Mouse (Mus musculus) ES-Bruce4 (cell line): Measurements from ENCODE around the gene Plekhg5. TPM values are rescaled to one million over a fixed set of nuclear protein-coding genes. Genes with fewer than 3 reads are reported as not detected.

Source experiments
- H3K27ac ChIP-seq: 2 replicates; pipeline ENCODE4 v1.5.1; 2012; ENCODE audit warnings: low read length, inconsistent platforms; ENCODE audit not compliant: insufficient read depth
- H3K27me3 ChIP-seq: 2 replicates; pipeline ENCODE4 v1.6.1; 2012; ENCODE audit warnings: mild to moderate bottlenecking, low read length, inconsistent platforms; ENCODE audit not compliant: control insufficient read depth, poor library complexity, insufficient read depth, severe bottlenecking
- H3K36me3 ChIP-seq: 2 replicates; pipeline ENCODE4 v1.6.1; 2012; ENCODE audit warnings: inconsistent platforms, mild to moderate bottlenecking, low read length, moderate library complexity; ENCODE audit not compliant: control insufficient read depth, poor library complexity, insufficient read depth, severe bottlenecking
- H3K4me1 ChIP-seq: one replicate; pipeline ENCODE4 v1.8.1; 2011; ENCODE audit warnings: low read length; ENCODE audit not compliant: control insufficient read depth, insufficient read depth
- H3K4me3 ChIP-seq: 2 replicates; pipeline ENCODE4 v1.5.1; 2011; ENCODE audit warnings: low read depth, mild to moderate bottlenecking, low read length
- H3K9ac ChIP-seq: 2 replicates; pipeline ENCODE4 v1.6.1; 2012; ENCODE audit warnings: low read depth, mild to moderate bottlenecking, inconsistent platforms; ENCODE audit not compliant: poor library complexity, severe bottlenecking
- H3K9me3 ChIP-seq: replicated peaks from 2 replicates; pipeline ENCODE4 v1.6.1; 2012; ENCODE audit warnings: mild to moderate bottlenecking, low read length, inconsistent platforms; ENCODE audit not compliant: control insufficient read depth, poor library complexity, insufficient read depth, severe bottlenecking
- CTCF ChIP-seq: IDR thresholded peaks from one replicate; pipeline ENCODE4 v1.8.1; 2011; ENCODE audit warnings: low read depth, low read length
- EP300 ChIP-seq: IDR thresholded peaks from 2 replicates; pipeline ENCODE4 v1.6.1; 2011; ENCODE audit warnings: low read depth, low read length; ENCODE audit not compliant: insufficient read depth
- POLR2A ChIP-seq: IDR thresholded peaks from one replicate; pipeline ENCODE4 v1.8.1; 2011; ENCODE audit warnings: low read length; ENCODE audit not compliant: insufficient read depth
- polyA plus RNA-seq: library from polyadenylated mRNA; stranded (reverse); fragments of >200 nt; gene quantifications from 2 replicates; pipeline ENCODE4 v1.2.4, GENCODE M21; 2011; ENCODE audit warnings: low read depth; ENCODE audit not compliant: missing spikeins, insufficient read depth, insufficient read length

Plekhg5 gene
- polyA plus RNA-seq, 1 experiment, result 17.5 TPM

GRCm38 (mm10) chr4:152039831-152040310 lies 32.4 kb upstream of the Plekhg5 start:
- peaks cover 10% of the 10 kb centered on the region for H3K4me1 ChIP-seq
- TF ChIP-seq EP300 (no peak), POLR2A (no peak), CTCF (no peak)
- H3K4me3 ChIP-seq, result peak overlapping the region; percentile 92
- no peaks in the 10 kb centered on the region for H3K27me3 ChIP-seq
- no peak overlapping the region for H3K27ac ChIP-seq
- peak overlapping the region; percentile 92 for H3K9ac ChIP-seq
- no peaks in the 10 kb centered on the region for H3K9me3 ChIP-seq
- peaks cover 29% of the 10 kb centered on the region for H3K36me3 ChIP-seq

DNA sequence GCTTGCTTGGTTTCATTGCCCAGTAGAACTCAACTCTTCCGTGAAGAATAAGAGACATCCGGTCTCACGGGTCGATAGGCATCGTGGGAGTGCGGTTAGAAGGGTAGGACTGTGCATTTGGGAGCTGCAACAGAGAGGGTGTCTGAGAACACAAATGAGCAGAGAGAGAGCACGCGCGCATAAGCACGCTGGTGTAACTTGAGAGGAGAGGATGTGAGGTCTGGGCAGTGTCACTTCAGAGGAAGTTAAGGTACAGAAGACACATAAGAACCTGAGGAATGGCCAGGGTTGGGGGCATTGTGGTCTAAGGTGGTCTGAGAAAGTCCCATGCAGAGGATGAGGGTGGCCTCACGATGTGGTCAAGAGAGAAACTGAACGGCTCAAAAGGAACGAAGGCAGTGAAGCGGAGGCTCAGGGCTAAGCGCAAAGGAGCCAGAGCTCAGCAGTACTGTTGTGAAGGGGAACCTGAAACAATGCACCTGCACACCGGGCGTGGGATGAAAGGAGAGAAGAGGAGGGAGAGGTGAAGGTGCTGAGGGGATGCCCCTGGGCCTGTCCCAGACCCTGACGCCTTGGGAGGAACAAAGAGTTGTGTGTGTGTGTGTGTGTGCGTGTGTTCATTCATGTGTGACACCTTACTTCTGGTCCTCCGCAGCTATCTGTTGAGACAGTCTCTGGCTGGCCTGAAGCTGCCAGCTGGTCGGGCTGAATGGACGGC lies 30.2 kb upstream of the Plekhg5 start:
- no peak overlapping the region for H3K4me3 ChIP-seq
- H3K27ac ChIP-seq, result no peak overlapping the region
- peaks cover 50% of the 10 kb centered on the region for H3K36me3 ChIP-seq
- H3K9me3 ChIP-seq, result no peaks in the 10 kb centered on the region
- H3K9ac ChIP-seq, result no peak overlapping the region
- H3K4me1 ChIP-seq, result peaks cover 10% of the 10 kb centered on the region
- H3K27me3 ChIP-seq, result no peaks in the 10 kb centered on the region
- TF ChIP-seq POLR2A, result no peak
- TF ChIP-seq EP300, result no peak
- TF ChIP-seq CTCF, result no peak

DNA sequence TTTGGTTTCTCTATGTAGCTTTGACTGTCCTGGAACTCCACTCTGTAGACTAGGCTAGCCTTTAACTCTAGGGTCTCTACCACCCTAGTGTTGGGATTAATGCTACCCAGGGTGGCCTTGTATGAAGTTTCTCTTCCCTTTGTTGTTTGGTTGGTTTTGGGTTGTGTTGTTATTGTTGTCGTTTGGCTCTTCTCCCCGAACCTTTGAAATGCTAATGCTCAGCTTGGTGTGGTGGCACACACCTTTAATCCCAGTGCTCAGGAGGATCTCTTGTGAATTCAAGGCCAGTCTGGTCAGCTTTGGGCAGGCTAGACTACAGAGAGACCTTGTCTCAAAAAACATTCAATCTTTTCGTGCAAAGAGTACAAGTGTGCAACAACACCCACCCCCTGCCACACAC lies 29.1 kb upstream of the Plekhg5 start:
- no peaks in the 10 kb centered on the region for H3K9me3 ChIP-seq
- TF ChIP-seq CTCF (no peak), EP300 (no peak), POLR2A (no peak)
- H3K27ac ChIP-seq, result no peak overlapping the region
- no peak overlapping the region for H3K9ac ChIP-seq
- H3K4me3 ChIP-seq, result no peak overlapping the region
- peaks cover 10% of the 10 kb centered on the region for H3K4me1 ChIP-seq
- H3K36me3 ChIP-seq, result peaks cover 61% of the 10 kb centered on the region
- no peaks in the 10 kb centered on the region for H3K27me3 ChIP-seq

GRCm38 (mm10) chr4:152044609-152045008 lies 27.7 kb upstream of the Plekhg5 start:
- H3K9me3 ChIP-seq, result no peaks in the 10 kb centered on the region
- H3K27me3 ChIP-seq, result no peaks in the 10 kb centered on the region
- H3K36me3 ChIP-seq, result peaks cover 73% of the 10 kb centered on the region
- H3K4me1 ChIP-seq, result peaks cover 6% of the 10 kb centered on the region
- no peak overlapping the region for H3K4me3 ChIP-seq
- no peak overlapping the region for H3K27ac ChIP-seq
- no peak for TF ChIP-seq EP300
- TF ChIP-seq POLR2A, result no peak
- TF ChIP-seq CTCF, result no peak
- no peak overlapping the region for H3K9ac ChIP-seq

GRCm38 (mm10) chr4:152062390-152063110 lies 9.7 kb upstream of the Plekhg5 start:
- Histone ChIP-seq H3K36me3 (peaks cover 20% of the 10 kb centered on the region), H3K27ac (peak overlapping the region; percentile 22; the same call in 1 of the 2 replicates), H3K27me3 (no peaks in the 10 kb centered on the region), H3K4me3 (no peak overlapping the region), H3K9ac (no peak overlapping the region), H3K9me3 (no peaks in the 10 kb centered on the region), H3K4me1 (peaks cover 1% of the 10 kb centered on the region)
- TF ChIP-seq POLR2A (no peak), EP300 (no peak)

DNA sequence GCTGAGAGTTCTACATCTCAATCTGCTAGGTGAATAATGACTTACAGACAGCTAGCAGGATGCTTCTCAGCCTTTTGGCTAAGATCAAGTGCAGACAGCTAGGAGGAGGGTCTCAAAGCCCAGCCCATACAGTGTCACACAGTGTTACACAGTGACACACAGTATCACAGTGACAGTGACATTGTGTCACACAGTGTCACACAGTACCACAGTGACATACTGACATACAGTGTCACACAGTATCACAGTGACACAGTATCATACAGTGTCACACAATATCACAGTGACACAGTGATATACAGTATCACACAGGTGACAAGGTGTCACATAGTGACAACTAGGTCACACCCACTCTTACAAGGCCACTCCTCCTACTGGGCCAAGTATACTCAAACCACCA lies 5.0 kb upstream of the Plekhg5 start:
- no peak overlapping the region for H3K9ac ChIP-seq
- peaks cover 1% of the 10 kb centered on the region for H3K4me1 ChIP-seq
- no peak overlapping the region for H3K27ac ChIP-seq
- no peaks in the 10 kb centered on the region for H3K27me3 ChIP-seq
- H3K9me3 ChIP-seq, result no peaks in the 10 kb centered on the region
- TF ChIP-seq CTCF (no peak), POLR2A (no peak), EP300 (no peak)
- H3K36me3 ChIP-seq, result no peaks in the 10 kb centered on the region
- no peak overlapping the region for H3K4me3 ChIP-seq
